Mouse (Mus musculus): ENCODE data around the gene Zfyve19.
A peak's percentile ranks its signal among the peaks of the same experiment; 100 is the strongest.

Zfyve19 gene

GRCm38 (mm10) chr2:119236682-119237209 lies 28.3 kb downstream of the Zfyve19 start:
- TF ChIP-seq GATA4 (IDR thresholded peaks at IDR 0.05; ENCODE audit: insufficient replicate concordance, low read length) = no peak

- TF ChIP-seq GATA4 (IDR thresholded peaks at IDR 0.05; ENCODE audit: insufficient replicate concordance, low read length) = no peak
Observed at GRCm38 (mm10) chr2:119237210-119237870, 28.9 kb downstream of the Zfyve19 start, which contains the start of gene Spint1. TSS of gene Spint1 (plus strand) at chr2:119237362.

GRCm38 (mm10) chr2:119237871-119238220 lies 29.4 kb downstream of the Zfyve19 start:
- no peak for TF ChIP-seq GATA4 (IDR thresholded peaks at IDR 0.05; ENCODE audit: insufficient replicate concordance, low read length)

GRCm38 (mm10) chr2:119238671-119239070 lies 30.3 kb downstream of the Zfyve19 start:
- TF ChIP-seq GATA4 (IDR thresholded peaks at IDR 0.05; ENCODE audit: insufficient replicate concordance, low read length) = no peak

- TF ChIP-seq GATA4 (IDR thresholded peaks at IDR 0.05; ENCODE audit: insufficient replicate concordance, low read length) = no peak
Observed at GRCm38 (mm10) chr2:119240075-119240818, 31.8 kb downstream of the Zfyve19 start.

- no peak for TF ChIP-seq GATA4 (IDR thresholded peaks at IDR 0.05; ENCODE audit: insufficient replicate concordance, low read length)
Observed at GRCm38 (mm10) chr2:119240819-119241186, 32.4 kb downstream of the Zfyve19 start.

GRCm38 (mm10) chr2:119242548-119242947 lies 34.1 kb downstream of the Zfyve19 start:
- TF ChIP-seq GATA4 (IDR thresholded peaks at IDR 0.05; ENCODE audit: insufficient replicate concordance, low read length) = no peak

- no peak for TF ChIP-seq GATA4 (IDR thresholded peaks at IDR 0.05; ENCODE audit: insufficient replicate concordance, low read length)
Observed at GRCm38 (mm10) chr2:119245246-119245645, 36.8 kb downstream of the Zfyve19 start.

GRCm38 (mm10) chr2:119247904-119248303 lies 39.5 kb downstream of the Zfyve19 start:
- TF ChIP-seq GATA4 (IDR thresholded peaks at IDR 0.05; ENCODE audit: insufficient replicate concordance, low read length) = no peak

GRCm38 (mm10) chr2:119249592-119250061 lies 41.2 kb downstream of the Zfyve19 start:
- no peak for TF ChIP-seq GATA4 (IDR thresholded peaks at IDR 0.05; ENCODE audit: insufficient replicate concordance, low read length)

- TF ChIP-seq GATA4 (IDR thresholded peaks at IDR 0.05; ENCODE audit: insufficient replicate concordance, low read length) = no peak
Observed at GRCm38 (mm10) chr2:119250377-119250776, 42.0 kb downstream of the Zfyve19 start.

GRCm38 (mm10) chr2:119250826-119251478 lies 42.5 kb downstream of the Zfyve19 start:
- peak; percentile 100 for TF ChIP-seq GATA4 (IDR thresholded peaks at IDR 0.05; ENCODE audit: insufficient replicate concordance, low read length)

GRCm38 (mm10) chr2:119254976-119255375 lies 46.6 kb downstream of the Zfyve19 start:
- TF ChIP-seq GATA4 (IDR thresholded peaks at IDR 0.05; ENCODE audit: insufficient replicate concordance, low read length) = no peak

GRCm38 (mm10) chr2:119260518-119260917 lies 52.1 kb downstream of the Zfyve19 start:
- TF ChIP-seq GATA4 (IDR thresholded peaks at IDR 0.05; ENCODE audit: insufficient replicate concordance, low read length) = no peak

GRCm38 (mm10) chr2:119261326-119261725 lies 52.9 kb downstream of the Zfyve19 start:
- TF ChIP-seq GATA4 (IDR thresholded peaks at IDR 0.05; ENCODE audit: insufficient replicate concordance, low read length) = no peak

- no peak for TF ChIP-seq GATA4 (IDR thresholded peaks at IDR 0.05; ENCODE audit: insufficient replicate concordance, low read length)
Observed at GRCm38 (mm10) chr2:119262978-119263377, 54.6 kb downstream of the Zfyve19 start.

Measured in liver, adult (tissue).